Mouse (Mus musculus): Measurements from ENCODE around the gene Plch2.

DNA sequence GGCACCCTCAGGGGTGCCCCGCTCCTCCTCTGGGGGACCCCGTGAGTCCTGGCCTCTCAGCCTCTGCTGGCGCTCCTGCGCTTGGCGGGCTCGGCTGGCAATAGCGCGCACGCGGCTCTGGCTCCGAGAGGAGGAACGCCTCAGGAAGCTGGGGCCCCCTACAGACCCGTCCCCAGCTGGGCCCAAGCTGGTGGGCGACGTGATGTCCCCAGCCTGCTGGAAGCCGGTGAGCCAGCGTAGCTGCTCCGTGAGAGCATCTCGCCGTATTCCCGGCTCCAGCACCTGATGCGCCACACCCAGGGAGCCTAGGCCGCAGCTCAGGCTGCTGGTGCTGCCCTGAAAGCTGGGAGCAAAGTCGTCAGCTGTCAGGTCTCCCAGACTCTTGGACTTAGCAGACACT lies 72.8 kb downstream of the Plch2 start:
- no peak for TF ChIP-seq POLR2A (IDR thresholded peaks at IDR 0.05; ENCODE audit: insufficient read depth, low read length)
- TF ChIP-seq CTCF (IDR thresholded peaks at IDR 0.05; ENCODE audit: low read depth, low read length): no peak
- TF ChIP-seq EP300 (IDR thresholded peaks at IDR 0.05; ENCODE audit: insufficient read depth, low read depth, low read length): no peak
